Mouse (Mus musculus) telencephalon, adult 2 months (tissue): ENCODE results near the gene Tm4sf20.

ENCODE experiments used
- DNase-seq: peaks from one replicate; pipeline ENCODE4 v3.0.0-alpha.2; 2011; ENCODE audit warnings: low read depth, low spot score

Tm4sf20 gene

GRCm38 (mm10) chr1:82779388-82779966, 11.2 kb upstream of the Tm4sf20 start:
- no peak for DNase-seq

- DNase-seq: no peak
Observed at GRCm38 (mm10) chr1:82775293-82775692, 7.0 kb upstream of the Tm4sf20 start.

DNA sequence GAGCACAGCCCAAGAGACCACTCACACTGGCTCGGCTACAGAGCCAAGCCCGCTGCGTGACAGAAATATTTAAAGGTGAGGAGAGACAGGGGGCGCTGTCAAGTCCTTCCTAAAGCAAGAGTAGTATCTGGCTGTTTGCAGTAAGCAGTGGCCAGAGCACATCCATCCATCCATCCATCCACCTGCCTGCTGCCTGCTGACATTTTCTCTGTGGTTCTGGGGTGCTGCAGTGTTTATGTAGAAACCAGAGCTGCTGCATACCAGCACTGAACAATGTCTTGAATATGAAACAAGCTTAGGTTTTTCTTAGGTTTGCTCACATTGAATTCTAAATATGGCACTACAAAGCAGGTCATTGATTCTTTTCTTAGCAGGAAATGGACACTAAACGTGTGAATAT, 4.9 kb upstream of the Tm4sf20 start:
- DNase-seq: no peak

- DNase-seq: no peak
Observed at GRCm38 (mm10) chr1:82772428-82772827, 4.2 kb upstream of the Tm4sf20 start.

DNA sequence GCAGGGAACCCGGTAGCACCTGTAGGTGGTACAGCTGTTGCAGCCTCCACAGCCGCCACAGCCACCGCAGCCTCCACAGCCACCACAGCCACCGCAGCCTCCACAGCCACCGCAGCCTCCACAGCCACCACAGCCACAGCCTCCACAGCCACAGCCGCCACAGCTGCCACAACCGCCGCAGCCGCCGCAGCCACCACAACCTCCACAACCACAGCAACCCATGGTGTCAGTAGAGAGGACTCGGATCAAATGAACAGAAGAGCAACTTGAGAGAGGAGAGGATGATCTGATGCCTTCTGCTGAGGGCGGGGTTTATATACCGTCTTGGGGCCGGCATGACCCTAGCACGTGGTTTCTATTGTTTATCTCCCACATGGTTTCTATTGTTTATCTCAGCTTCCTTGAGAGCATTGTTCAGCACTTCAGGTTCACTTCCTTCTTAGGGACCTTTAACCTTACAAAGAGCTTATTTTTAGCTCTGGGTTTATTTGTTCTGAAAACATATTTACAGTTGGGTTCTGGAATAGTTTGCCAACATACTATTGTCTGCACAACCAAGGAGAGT, 2.8 kb upstream of the Tm4sf20 start, which contains the start of gene Gm47791:
Gene Gm47791 (minus strand): TSS at position 222 of the 565 bp plus-strand sequence.
- DNase-seq: no peak

GRCm38 (mm10) chr1:82766641-82767040, 1.6 kb downstream of the Tm4sf20 start:
- no peak for DNase-seq

GRCm38 (mm10) chr1:82766227-82766626, 2.0 kb downstream of the Tm4sf20 start:
- DNase-seq: no peak

- DNase-seq: no peak
Observed at GRCm38 (mm10) chr1:82762274-82762673, 6.0 kb downstream of the Tm4sf20 start.

- no peak for DNase-seq
Observed at GRCm38 (mm10) chr1:82761454-82762169, 6.6 kb downstream of the Tm4sf20 start.

DNA sequence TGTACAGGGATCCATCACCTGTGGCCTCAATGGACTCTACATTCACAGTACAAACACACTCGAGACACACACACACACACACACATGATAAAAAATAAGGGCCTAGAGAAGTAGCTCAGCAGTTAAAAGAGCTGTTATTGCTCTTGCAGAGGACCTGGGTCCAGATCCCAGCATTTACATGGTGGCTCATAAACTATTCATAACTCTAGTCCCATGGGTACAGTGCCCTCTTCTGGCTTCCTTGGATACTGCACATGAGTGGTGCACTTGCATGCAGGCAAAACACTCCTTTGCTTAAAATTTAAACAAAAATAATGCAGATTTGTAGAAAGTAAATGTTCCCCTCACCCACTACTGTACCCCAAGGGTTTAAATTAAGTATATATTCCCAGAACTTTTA, 8.7 kb downstream of the Tm4sf20 start:
- no peak for DNase-seq

- no peak for DNase-seq
Observed at GRCm38 (mm10) chr1:82747714-82748452, 20.4 kb downstream of the Tm4sf20 start.

GRCm38 (mm10) chr1:82746408-82746807, 21.9 kb downstream of the Tm4sf20 start:
- DNase-seq: no peak

- DNase-seq: no peak
Observed at GRCm38 (mm10) chr1:82743962-82744361, 24.3 kb downstream of the Tm4sf20 start.

- peak; percentile 46 for DNase-seq
Observed at GRCm38 (mm10) chr1:82741539-82741938, 26.7 kb downstream of the Tm4sf20 start.

DNA sequence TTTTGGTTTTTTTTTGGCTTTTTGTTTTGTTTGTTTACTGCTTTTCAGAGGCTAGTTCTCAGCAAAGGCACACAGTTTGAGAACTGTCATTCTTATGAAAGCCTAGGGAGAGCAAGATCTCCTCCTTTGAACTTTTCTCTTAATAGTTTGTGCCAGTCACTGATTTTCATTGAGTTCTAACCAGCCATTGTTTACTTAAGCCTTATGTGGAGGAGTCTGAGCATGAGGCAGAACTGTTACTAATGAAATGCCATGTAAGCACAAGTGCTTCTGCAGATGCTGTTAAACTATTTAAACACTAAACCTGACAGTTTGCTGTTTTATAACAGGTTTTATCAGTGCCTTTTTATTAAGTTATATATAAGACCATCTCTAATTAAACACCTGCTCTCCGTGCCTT, 30.2 kb downstream of the Tm4sf20 start:
- DNase-seq: no peak

DNA sequence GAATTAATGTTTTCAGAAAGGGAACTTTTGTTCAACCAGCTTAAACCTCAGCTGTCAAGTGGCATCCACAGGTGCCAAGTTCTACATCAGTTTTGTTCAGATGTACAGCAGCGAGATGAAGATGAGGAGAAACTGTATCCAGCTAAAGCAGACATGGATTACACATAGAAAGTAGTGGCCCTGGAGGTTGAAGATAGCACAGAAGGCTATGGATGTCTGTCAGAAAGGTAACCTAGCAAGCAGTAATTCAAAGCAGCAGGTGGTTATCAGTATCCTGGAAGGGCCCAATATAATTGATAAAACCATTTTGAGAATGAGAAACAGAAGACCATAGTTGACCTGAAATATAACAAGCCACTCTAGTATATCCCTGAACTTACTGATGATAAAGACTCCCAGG, 34.9 kb downstream of the Tm4sf20 start:
- no peak for DNase-seq

GRCm38 (mm10) chr1:82726482-82726881, 41.8 kb downstream of the Tm4sf20 start:
- no peak for DNase-seq

DNA sequence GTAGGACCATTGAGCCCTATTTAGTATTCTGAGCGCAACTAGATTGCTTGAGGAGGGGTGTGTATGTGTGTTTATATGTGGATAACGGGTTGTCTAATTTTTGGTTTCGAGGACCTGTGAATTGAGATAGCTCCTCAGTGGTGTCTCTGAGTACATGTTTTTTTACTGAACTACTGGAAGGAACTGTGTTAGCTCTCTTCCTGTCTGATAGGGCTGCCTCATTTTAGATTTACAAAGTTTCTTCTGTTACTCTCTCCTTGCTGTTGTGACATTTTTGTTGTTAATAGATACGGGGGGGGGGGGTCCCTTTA, 42.4 kb downstream of the Tm4sf20 start:
- no peak for DNase-seq

DNA sequence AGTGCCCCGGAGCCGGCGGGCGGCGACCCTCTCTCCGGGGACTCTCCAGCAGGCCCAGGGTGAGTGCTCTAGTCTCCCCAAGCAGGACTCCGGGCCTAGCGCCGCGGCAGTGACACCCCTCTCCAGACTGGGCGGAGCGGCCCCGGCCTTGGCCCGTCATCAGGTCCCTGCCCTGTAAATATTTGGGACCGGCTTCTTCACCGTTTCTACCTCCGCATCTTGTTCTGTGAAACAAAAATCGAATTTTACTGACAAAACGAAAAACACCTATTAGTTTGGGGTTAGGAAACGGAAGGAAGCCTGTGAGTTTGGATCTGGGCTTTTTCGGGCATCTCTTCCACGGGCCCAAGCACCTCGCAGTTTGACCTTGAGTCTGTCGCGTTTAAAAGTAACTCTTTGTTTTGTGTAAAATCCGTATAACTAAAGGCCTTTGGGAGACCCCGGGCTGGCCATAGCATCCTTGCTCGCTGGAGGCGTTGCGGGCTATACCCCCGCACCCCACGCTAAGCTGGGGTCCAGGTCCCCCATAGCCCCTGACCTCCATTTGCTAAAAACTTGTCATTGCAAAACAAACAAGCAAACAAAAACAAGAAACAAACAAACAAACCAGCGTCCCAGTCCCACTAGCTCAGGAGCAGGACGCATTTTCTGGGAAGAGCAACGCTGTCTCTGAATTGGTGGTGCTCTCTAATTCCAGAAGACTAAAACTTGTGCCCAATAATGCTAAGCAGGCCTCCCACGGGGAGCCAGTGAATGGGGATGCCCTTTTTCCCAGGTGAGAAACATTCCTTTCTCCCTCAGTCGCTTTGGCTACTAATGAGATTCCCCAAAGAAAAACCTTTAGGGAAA, 43.0 kb downstream of the Tm4sf20 start:
- DNase-seq: no peak

DNA sequence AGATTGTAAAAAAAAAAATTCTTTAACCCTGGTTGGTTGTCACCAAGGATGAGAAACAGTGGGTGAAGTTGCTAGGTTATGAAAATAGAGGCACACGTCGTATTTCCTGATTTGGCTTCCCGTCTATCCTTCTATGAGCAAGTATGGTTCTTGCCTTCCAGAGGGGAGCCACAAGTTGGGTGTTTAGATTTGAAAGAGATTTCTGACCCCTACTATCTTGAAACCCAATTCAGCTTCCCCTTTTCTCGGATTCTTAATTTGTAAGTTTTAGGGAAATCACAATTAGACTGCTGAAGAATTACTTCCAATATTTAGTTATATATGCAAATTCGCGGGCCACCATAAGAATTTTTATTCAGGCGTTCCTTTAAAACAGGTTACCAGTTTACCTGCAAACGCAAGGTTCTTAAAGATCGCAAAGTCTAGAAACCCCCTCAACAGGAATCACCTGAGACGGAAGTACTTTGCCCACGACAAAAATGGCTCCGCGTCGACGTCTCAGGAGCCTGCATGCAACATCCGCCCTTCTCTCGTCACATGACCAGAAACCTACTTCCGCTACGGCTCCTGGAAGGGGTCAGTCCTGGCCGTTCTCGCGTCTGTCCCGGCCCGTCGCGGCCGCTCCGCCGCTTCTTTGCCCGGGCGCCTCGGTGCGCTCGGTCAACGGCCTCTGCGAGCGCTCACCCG, 43.8 kb downstream of the Tm4sf20 start, which contains the start of gene Mff:
Gene Mff (plus strand): TSS at position 552 of the 687 bp plus-strand sequence.
- peak; percentile 97 for DNase-seq
